Mouse (Mus musculus) activated CD4-positive, CD25-positive, alpha-beta regulatory T cell, adult 4 months (primary cell): ENCODE measurements around the gene Gjb1. TPM values are rescaled to one million over a fixed set of nuclear protein-coding genes. Genes with fewer than 3 reads are reported as not detected.
A peak's percentile ranks its signal among the peaks of the same experiment; 100 is the strongest.
"Not testable (repeated sequence)": the region's sequence is repeated elsewhere in the genome, so short reads cannot be mapped to it uniquely, and the experiment has no call there.

Experiments used
- ATAC-seq: one replicate; pipeline ENCODE4 v1.8.0; 2017
- polyA plus RNA-seq, 2 experiments: library from polyadenylated mRNA; unstranded; fragments of 100-300 nt; shearing (Covaris generic); gene quantifications; one replicate each; pipeline ENCODE4 v1.2.1; 2017

The Gjb1 gene
- polyA plus RNA-seq = not detected

DNA sequence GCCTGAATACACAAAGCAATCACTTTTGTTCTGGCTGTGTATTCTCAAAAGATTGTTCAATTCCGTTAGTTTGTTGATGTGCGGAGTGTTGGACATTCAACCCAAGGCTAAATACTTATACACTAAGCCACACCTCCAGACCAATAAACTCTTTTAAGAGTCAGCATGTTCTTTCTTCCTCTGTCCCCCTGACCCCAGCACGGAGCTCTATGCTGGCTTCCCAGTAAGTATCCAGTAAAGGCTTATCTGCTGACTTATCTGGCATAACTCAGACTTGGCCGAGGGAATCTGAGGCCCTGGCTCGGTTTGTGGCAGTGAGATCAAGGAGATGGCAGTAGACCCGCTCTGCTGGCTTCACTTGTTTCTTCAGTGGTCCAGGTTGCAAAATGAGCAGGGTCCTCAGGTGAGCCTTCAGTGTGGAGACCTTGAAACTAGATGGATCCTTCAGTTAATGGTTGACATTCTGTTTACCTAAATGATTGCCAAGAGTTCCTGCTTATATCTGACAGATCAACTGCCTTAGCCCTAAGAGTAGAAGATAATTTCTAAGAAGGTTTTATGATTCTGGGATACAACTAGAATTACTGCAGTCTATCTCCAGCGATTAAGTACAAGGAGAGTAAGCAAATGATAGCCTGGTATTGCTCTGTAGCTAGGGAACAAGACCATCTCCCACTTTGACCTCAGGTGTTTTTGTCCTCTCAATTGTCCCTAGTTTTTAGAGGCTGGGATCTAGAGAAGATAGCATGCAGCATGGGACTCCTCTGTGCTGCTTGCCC is at the start of gene Gjb1:
TSS of gene Gjb1 (plus strand) at position 189 of the 779 bp plus-strand sequence.
- no peak for ATAC-seq

DNA sequence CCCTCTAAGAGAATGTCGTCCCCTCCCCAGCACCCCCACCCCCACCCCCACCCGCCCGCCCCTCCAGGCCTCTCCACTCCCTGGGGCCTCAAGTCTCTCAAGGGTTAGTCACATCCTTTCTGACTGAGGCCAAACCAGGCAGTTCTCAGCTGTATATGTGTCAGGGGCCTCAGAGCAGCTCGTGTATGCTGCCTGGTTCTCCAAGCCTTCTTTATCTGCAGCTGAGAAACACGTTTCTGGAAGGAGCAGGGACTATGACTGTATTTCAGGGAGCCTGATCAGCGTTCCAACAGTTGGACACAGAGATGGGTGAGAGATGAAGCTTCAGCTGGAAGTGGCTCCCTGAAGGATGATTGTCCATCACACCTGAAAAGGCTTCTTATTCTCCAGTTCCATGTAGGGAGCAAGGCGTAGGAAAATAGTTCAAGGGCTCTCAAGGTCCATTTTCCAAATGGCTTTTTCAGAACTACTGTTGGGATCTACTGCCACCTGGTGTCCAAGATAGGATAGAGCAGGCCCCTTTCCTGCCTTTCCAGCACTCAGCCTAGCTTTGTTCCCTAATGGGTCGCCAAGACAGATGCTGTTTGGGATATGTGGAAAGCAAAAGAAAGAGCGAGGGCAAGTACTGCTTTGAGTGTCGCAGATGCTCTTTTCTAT is 46.7 kb upstream of the Gjb1 start:
- ATAC-seq = no peak

DNA sequence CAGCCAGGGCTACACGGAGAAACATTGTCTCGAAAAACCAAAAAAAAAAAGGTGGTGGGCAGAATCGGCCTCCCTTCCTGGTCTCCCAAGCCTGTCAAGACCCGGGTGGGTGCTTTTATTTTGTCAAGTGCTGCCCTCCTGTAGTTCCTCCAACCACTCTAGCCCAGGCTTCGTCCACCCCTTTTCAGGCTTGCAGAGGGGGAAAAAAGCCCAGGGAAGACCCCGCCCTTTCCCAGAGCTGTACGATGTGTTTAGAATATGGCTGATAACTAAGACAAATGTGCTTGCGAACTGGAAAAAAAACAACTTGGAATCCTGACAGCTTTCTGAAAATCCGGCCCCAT is 44.2 kb upstream of the Gjb1 start:
- no peak for ATAC-seq

DNA sequence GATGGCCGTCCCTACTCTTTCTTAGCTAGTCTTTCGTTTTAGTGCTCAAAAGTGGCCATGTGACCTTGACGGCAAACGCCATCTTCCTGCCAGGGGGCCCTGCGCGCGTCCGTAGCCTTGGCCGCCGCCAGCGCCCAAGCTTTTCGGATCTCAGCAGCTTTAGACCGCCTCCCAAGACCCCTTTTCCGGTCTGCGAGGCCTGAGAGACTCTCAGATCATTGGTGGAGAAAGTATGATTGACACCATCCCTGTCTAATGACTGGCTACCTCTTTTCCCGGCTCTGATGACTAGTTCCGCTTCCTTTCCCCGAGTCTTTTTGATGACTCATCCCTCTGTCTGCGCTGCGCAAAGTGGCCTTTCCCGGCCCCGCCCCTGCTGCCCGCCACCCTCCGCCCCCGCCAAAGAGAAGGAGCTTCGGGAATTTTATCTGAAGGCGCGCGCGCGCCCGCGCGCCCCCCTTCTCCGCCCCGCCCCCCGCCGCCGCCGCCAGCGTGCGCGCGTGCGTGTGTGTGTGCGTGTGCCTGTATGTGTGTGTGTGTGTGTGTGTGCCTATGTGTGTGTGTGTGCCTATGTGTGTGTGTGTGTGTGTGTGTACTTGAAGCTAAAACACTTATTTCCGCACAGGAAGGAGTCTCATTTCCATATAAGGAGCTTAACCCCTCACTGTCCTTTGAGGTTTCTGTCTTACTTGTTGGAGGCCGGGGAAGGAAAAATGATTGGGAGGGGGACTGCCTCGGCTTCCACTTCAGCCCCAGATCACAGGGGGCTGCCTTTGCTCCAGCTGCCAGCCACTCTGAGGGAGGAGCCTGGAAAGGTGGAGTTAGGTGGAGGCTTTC is 43.6 kb upstream of the Gjb1 start:
- ATAC-seq = peak; percentile 93

DNA sequence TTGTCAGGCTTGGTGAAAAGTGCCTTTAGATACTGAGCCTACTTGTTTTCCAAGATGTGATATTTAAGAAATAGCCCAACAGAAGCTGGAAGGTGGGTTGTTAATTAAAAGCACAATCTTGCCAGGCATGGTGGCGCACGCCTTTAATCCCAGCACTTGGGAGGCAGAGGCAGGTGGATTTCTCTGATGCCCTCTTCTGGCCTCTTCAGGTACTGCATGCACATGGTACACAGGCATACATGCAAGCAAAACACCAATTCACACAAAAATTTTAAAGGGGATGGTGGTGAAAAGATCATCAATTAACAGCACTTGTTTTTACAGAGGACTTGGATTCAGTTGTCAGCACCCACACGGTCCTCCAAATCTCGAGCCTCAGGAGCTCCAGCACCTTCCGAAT is 41.6 kb upstream of the Gjb1 start:
- ATAC-seq = no peak

DNA sequence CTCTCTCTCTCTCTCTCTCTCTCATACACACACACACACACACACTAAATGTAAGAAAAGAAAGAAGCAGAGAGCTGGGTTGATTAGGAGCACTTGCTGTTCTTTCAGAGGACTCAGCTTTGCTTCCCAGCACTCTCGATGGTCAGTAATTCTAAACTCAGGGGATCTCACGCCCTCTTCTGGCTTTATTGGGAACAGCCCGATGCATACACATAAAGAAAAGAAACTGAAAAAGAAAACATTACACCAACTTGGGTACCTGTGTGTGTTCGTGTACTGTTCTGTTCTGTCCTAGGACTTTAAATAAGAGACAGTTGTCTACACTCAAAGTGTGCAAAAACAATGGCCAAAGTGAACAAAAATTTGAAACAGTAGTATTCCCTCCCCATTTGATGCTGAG is 37.5 kb upstream of the Gjb1 start:
- ATAC-seq = no peak

DNA sequence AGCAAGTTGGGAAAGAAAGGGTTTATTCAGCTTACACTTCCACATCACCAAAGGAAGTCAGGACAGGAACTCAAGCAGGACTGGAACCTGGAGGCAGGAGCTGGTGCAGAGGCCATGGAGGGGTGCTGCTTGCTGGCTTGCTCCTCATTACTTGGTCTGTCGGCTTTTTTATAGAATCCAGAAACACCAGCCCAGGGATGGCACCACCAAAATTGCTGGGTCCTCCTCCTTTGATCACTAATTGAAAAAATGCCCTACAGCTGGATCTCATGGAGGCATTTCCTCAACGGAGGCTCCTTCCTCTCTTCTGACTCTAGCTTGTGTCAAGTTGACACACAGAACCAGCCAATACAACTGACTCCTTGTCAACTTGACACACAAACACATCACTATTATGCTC is 33.3 kb upstream of the Gjb1 start:
- ATAC-seq = not testable (repeated sequence)

DNA sequence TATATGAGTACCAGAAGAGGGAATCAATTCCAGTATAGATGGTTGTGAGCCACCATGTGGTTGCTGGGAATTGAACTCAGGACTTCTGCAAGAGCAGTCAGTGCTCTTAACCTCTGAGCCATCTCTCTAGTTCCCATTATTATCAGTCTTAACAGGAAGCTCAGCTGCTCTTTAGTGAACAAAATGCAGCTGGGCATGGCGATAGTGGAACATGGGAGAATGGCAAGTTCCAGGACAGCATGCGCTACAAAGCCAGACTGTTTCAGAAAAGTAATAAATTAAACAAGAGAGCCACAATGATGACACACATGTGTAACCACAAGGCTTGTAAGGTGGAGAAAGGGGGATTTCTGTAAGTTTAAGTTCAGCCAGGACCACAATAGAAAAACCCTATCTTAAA is 30.7 kb upstream of the Gjb1 start:
- no peak for ATAC-seq

DNA sequence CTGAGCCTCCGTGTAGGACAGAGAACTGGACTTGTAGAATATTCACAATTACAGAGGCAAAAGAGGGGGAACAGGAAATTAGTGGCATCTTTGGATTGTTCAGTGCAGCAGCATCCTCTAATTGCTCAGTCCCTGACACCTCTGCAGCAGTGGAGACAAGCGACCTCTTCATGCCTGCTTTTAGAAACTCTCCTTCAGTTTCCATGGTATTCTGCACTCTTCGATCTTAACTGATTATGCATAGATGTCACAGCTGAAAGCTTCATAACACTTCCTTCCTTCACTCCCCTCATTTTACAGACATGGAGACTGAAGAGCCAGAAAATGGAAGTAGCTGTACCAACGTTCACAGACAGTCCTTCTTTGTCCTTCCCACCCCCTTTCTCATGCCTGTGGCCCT is 29.7 kb upstream of the Gjb1 start:
- ATAC-seq = no peak

DNA sequence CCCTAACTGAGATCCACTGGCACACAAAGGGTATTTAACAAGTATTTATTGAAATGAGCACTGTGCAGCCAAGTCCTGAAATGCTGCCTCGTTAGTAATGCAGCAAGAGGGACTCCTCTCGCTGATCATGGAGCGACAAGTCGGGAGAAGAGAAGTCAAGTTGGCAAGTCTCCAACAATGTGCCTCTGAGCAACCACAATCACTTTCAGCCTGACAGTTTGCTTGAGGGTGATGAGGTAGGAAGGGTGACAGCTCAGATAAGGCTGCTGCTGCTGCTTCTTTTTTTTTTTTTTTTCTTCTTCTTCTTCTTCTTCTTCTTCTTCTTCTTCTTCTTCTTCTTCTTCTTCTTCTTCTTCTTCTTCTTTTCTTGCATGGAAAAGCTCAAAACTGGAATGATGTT is 25.0 kb upstream of the Gjb1 start:
- no peak for ATAC-seq

DNA sequence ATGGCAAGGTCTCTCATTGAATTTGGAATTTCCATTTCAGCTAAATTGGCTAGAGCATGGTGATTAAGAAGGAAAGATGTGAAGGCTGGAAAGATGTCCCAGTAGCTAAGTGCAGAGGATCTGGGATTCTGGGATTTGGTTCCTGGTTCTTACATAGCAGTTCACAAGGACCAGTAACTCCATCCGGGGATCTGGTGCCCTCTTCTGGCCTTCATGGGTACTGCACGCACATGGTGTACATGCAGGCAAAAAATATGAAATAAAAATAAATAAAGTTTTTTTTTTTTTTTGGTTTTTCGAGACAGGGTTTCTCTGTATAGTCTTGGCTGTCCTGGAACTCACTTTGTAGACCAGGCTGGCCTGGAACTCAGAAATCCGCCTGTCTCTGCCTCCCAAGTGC is 17.3 kb upstream of the Gjb1 start:
- ATAC-seq = not testable (repeated sequence)

DNA sequence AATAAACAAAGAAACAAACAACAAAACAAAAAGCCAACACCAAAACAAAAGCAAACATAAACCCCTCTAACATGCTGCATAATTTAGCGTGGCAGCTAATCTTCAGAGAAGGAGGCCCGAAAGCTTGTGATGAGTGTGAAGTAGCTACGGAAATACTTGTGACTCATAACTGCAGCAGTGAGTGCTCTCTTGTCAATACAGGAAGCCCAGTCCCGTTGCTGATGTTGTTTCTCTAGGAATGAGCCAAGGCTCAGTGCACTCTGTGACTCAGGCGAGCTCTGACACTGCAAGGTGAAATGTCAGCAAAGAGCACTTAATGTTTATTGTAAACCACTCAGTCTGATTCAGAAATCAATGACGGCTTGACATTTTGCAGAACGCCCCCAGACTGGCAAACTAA is 7.2 kb upstream of the Gjb1 start:
- ATAC-seq = peak; percentile 85

DNA sequence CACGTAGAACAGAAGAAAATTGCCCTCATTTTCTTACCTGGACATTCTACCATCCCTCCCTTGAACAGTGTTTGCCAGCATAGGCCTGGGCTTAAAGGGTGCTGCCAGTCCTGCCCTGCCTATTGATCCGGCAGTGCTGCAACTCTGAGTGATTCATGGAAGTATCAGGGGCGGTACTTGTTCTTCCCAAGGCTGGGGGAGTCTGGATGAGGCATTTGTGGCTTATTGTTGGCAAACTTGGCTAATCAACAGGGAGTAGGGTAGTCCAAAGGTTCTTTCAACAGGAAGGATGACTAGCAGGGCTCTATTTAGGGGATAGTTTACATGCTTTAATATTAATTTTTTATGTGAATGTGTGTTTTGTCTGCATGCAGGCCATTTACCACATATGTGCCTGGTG is 5.6 kb upstream of the Gjb1 start:
- no peak for ATAC-seq

DNA sequence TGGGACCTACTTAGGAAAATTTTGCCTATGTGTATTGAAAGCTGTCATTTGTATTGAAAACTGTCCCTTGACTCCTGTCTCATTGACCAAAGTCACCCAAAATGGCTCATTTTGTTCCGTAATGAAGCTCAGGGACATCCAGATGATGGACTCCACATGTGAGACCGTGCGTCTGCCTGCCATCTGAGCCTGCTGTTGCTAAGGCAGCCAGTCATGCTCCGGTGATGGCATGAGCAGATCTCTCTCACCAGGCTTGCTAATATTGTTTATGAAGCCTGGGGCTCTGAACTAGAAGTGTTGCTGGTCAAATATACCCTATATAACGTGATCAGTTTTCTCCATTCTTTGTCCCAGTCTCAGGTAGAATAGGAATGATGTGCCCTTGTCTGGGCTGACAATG is 3.2 kb upstream of the Gjb1 start:
- no peak for ATAC-seq

DNA sequence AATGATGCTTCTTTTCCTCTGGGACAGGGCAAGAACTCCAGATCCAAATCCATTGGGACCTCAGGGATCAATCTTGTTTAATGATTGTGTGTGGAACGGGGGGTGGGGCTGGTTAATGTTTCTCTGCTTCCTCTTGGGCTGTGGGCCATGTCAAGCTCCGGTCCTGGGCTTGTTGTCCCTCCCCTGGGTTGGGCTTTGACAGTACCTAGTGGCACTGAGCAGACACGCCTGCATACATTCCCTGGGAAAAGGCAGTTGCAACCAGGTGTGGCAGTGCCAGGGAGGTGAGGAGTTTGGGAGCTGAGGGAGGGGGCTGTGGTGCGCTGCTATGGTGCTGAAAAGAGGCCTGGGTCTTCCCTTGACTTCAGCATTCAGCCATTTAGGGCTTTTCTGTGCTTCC is 898 bp downstream of the Gjb1 start:
- ATAC-seq = no peak

DNA sequence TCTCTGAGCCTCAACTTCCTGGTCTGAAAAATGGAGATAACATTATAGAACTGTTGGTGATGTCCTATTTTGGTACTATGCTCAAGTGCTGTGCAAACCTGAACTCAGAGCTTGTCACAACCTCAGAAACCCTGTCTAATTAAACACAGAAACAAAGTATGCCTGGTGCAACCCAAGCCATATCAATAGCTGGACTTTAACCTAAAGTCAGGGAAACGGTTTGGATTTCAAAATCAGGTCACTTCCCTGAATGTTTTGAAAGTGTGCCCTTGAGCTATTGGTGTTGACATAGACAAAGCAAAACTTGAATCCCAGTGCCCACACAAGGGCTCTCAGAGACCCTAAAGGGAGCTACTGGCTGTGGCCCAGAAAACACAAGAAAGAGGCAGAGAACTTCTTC is 3.6 kb downstream of the Gjb1 start:
- no peak for ATAC-seq

DNA sequence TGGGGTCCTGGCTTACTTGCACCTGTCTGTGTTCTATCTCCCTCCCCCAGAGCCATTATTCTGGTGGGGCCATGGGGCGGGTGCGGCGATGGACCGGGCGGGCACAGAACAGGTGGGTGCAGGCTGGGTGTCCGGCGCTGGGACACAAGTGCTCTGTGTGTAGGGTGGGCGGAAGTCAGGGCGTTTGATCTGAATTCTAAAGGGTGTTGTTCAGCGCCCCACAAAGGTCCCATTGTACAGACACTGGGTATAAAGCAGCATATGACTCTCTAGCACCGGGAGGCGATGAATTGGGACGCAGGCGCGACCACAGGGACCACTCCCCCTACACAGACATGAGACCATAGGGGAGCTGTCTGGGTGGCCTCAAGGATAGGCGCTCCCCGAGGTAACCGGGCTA is 7.3 kb downstream of the Gjb1 start:
- ATAC-seq = no peak

DNA sequence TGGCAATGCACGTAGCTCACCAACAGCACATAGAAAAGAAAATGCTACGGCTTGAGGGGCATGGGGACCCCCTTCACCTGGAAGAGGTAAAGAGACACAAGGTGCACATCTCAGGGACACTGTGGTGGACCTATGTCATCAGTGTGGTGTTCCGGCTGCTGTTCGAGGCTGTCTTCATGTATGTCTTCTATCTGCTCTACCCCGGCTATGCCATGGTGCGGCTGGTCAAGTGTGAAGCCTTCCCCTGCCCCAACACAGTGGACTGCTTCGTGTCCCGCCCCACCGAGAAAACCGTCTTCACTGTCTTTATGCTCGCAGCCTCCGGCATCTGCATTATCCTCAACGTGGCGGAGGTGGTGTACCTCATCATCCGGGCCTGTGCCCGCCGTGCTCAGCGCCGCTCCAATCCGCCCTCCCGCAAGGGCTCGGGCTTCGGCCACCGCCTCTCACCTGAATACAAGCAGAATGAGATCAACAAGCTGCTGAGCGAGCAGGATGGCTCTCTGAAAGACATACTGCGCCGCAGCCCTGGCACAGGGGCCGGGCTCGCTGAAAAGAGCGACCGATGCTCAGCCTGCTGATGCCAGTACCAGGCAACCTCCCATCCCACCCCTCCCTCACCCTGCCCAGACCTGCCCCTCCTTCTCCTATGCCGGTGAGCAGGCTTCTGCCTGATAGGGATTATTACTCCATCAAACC is 8.4 kb downstream of the Gjb1 start:
- no peak for ATAC-seq

DNA sequence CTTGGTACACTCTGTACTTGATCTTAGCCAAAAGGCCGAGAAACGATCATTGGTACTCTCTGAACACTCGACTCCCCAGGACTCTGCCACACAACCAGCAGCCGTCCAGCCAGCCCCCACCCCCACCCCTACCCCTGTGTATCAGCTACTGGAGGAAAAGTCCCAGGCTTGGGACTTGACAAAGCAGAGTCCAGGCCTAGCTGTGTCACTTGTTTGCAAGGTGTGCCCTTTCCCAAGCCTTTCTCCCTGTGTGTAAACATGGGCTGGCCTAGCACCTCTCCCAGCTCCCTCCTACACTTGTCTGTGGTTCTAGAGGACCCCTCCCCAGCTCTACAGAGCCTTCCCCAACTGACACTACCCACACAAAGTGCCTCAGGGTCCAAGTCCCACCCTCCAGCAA is 10.0 kb downstream of the Gjb1 start:
- ATAC-seq = no peak

DNA sequence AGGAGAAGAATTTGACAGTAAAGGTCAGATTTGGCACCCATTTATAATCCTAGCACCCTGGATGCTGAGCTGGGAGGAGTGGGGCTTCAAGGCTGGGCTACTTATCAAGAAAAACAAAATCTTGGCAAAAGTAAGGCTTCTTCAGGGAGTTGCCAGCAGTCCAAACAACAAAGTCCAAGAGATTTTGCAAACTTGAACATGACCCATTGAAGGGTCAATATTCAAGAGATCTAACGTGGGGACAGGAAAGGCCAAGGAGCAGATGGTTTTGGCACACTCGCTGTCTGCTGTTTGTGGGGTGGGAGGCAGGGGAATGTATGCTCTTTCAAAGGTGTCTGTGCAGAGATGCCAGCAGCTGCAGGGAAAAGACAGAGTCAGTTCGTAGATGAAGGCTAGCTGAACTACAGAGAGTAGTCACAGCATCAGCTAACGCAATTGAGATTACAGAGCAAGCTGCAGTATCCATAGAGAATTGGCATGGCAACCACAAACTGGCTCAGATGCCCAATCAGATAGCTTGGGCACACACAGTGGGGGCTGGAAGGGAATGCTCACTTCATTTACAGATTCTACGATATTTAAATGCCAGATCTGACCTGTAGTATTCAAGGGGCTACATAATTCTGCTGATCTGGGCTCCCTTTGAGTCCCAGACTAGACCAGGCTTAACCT is 12.8 kb downstream of the Gjb1 start:
- no peak for ATAC-seq

DNA sequence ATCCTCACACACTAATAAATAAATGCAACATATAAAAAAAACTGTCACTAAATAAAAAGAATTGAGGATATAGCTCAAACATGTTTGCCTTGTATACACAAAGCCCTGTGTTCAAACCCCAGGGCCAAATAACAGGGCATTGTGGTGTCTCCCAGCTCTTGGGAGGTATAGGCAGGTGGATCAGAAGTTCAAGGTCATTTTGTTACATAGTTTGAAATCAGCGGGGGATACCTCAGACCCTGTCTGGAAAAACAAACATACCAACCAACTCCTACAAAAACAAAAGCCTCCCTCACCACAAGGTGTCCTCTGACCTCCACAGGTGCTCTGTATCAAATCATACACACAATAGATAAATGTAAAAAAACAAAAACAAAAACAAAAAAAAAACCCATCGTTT is 18.2 kb downstream of the Gjb1 start:
- no peak for ATAC-seq

DNA sequence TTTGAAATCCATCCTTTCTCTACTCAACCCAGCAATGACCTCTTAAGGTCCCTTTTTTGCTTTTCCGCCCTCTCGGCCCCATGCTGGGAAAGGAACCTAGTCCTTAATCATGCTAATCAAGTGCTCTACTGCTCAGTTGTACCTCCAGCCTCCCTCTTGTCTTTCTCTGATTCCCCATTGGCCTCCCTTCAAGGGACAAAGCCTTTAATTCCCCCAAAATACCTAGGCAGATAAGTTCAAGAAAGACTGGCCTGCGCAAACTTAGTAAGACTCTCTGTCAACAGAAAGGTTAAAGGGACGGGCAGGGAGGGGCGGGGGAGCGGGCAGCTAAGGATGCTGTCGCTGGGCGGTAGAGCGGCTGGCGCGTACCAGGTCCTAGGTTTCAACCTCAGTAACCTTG is 20.3 kb downstream of the Gjb1 start:
- ATAC-seq = no peak
